Comparison of ENCODE assay signal across 23 mouse cellular contexts in genomic region chr1:43169227-43169626, GRCm38 (mm10). TPM values are rescaled to one million over a fixed set of nuclear protein-coding genes. Genes with fewer than 3 reads are reported as not detected.
A peak's percentile ranks its signal among the peaks of the same experiment; 100 is the strongest.
DNase-seq lines count a peak whose midpoint lies in the region; ATAC-seq and TF ChIP-seq lines count a peak whose summit lies in the region.
"Had no signal": no experiment of that assay in that cellular context is flagged by ENCODE, and none has a peak within 500 bp of the region (broad histone marks: within the 10 kb centered on the region; RNA-seq: fewer than 3 reads in every experiment).

No protein-coding gene starts in this region.

- peaks cover 8% of the 10 kb centered on the region for H3K36me3 ChIP-seq in heart, embryonic 13.5 days
- H3K36me3 ChIP-seq in heart, embryonic 11.5 days (ENCODE audit: control insufficient read depth, insufficient read depth, low read length): no peaks in the 10 kb centered on the region
- no peaks in the 10 kb centered on the region for H3K36me3 ChIP-seq in limb, embryonic 14.5 days (ENCODE audit: control insufficient read depth, insufficient read depth, low read length)
- H3K36me3 ChIP-seq in limb, embryonic 10.5 days: no peaks in the 10 kb centered on the region
- no peaks in the 10 kb centered on the region for H3K36me3 ChIP-seq in small intestine, adult 2 months (ENCODE audit: control insufficient read depth, insufficient read depth, low read length)
- H3K36me3 ChIP-seq: G1E; liver, embryonic 12.5 days; midbrain, embryonic 13.5 days; neural tube, embryonic 15.5 days had no signal

- no peak overlapping the region; the same call in 1 of the 2 replicates for H3K27ac ChIP-seq in heart, embryonic 13.5 days (replicated peaks)
- H3K27ac ChIP-seq in heart, embryonic 11.5 days (ENCODE audit: low read depth, low read length): no peak overlapping the region
- no peak overlapping the region for H3K27ac ChIP-seq in limb, embryonic 14.5 days (replicated peaks; ENCODE audit: low read depth, low read length)
- no peak overlapping the region for H3K27ac ChIP-seq in limb, embryonic 10.5 days
- H3K27ac ChIP-seq in small intestine, adult 2 months (ENCODE audit: insufficient read depth, low read depth, low read length): peak overlapping the region; percentile 53
- H3K27ac ChIP-seq: liver, embryonic 12.5 days; midbrain, embryonic 13.5 days; neural tube, embryonic 15.5 days had no signal

- no peak for TF ChIP-seq POLR2A in limb, embryonic 14.5 days (IDR thresholded peaks at IDR 0.05; ENCODE audit: borderline replicate concordance, extremely low read depth, insufficient read depth, insufficient read length)
- TF ChIP-seq POLR2A in small intestine, adult 2 months (IDR thresholded peaks at IDR 0.05; ENCODE audit: low read depth, low read length): no peak

- peaks cover 69% of the 10 kb centered on the region for H3K4me1 ChIP-seq in heart, embryonic 13.5 days
- H3K4me1 ChIP-seq in heart, embryonic 11.5 days (ENCODE audit: control insufficient read depth, insufficient read depth, low read length): peaks cover 37% of the 10 kb centered on the region
- peaks cover 15% of the 10 kb centered on the region for H3K4me1 ChIP-seq in limb, embryonic 14.5 days (ENCODE audit: control insufficient read depth, insufficient read depth, low read length)
- H3K4me1 ChIP-seq in limb, embryonic 10.5 days: peaks cover 13% of the 10 kb centered on the region
- H3K4me1 ChIP-seq in small intestine, adult 2 months (ENCODE audit: control insufficient read depth, insufficient read depth, insufficient read length, low read length): peaks cover 29% of the 10 kb centered on the region
- H3K4me1 ChIP-seq: liver, embryonic 12.5 days; midbrain, embryonic 13.5 days; neural tube, embryonic 15.5 days had no signal

- no peak overlapping the region for H3K4me3 ChIP-seq in heart, embryonic 13.5 days
- H3K4me3 ChIP-seq in heart, embryonic 11.5 days (ENCODE audit: low read depth, low read length): no peak overlapping the region
- H3K4me3 ChIP-seq in limb, embryonic 14.5 days (replicated peaks; ENCODE audit: low read length): no peak overlapping the region
- no peak overlapping the region for H3K4me3 ChIP-seq in limb, embryonic 10.5 days
- no peak overlapping the region for H3K4me3 ChIP-seq in small intestine, adult 2 months (ENCODE audit: low read depth, low read length)
- H3K4me3 ChIP-seq: liver, embryonic 12.5 days; midbrain, embryonic 13.5 days; neural tube, embryonic 15.5 days had no signal

- H3K4me2 ChIP-seq in heart, embryonic 13.5 days: no peak overlapping the region
- H3K4me2 ChIP-seq in heart, embryonic 11.5 days: no peak overlapping the region
- no peak overlapping the region for H3K4me2 ChIP-seq in limb, embryonic 14.5 days (replicated peaks; ENCODE audit: low read depth, low read length, severe bottlenecking)
- H3K4me2 ChIP-seq: liver, embryonic 12.5 days; lung, embryonic 14.5 days; midbrain, embryonic 13.5 days; neural tube, embryonic 15.5 days had no signal

- peak; percentile 45 for DNase-seq in limb, embryonic 14.5 days (ENCODE audit: low spot score)
- DNase-seq in limb, embryonic 10.5 days (ENCODE audit: low spot score): no peak
- DNase-seq in cerebellum, adult 11 months: no peak
- no peak for DNase-seq in gastrocnemius, postnatal 25 days
- DNase-seq: adrenal gland, postnatal 10 days; cerebellum, adult 8-10 months; embryo, embryonic 11 days; forebrain, postnatal 0 days; heart, postnatal 14 days; kidney, postnatal 25 days; lung, embryonic 14.5 days; right cerebral cortex, postnatal 25 days; thymus, postnatal 36 days had no signal

- no peaks in the 10 kb centered on the region for H3K27me3 ChIP-seq in heart, embryonic 13.5 days (replicated peaks)
- H3K27me3 ChIP-seq in heart, embryonic 11.5 days (ENCODE audit: control insufficient read depth, insufficient read depth, low read length): no peaks in the 10 kb centered on the region
- no peaks in the 10 kb centered on the region for H3K27me3 ChIP-seq in limb, embryonic 14.5 days (ENCODE audit: control insufficient read depth, insufficient read depth, low read length)
- peaks cover 7% of the 10 kb centered on the region for H3K27me3 ChIP-seq in limb, embryonic 10.5 days (ENCODE audit: low read depth, poor library complexity, severe bottlenecking)
- no peaks in the 10 kb centered on the region for H3K27me3 ChIP-seq in small intestine, adult 2 months (ENCODE audit: control insufficient read depth, insufficient read depth, low read length)
- H3K27me3 ChIP-seq: neural tube, embryonic 15.5 days had no signal

- H3K9ac ChIP-seq in heart, embryonic 13.5 days: 0 out of 2 replicates have a peak overlapping the region, but pooled peaks have one; percentile 40
- H3K9ac ChIP-seq in heart, embryonic 11.5 days (ENCODE audit: low read depth, low read length): no peak overlapping the region
- H3K9ac ChIP-seq in limb, embryonic 14.5 days (ENCODE audit: low read depth, low read length, severe bottlenecking): no peak overlapping the region
- H3K9ac ChIP-seq: forebrain, postnatal 0 days; liver, embryonic 12.5 days; lung, embryonic 14.5 days; midbrain, embryonic 13.5 days; neural tube, embryonic 15.5 days had no signal

- H3K9me3 ChIP-seq in heart, embryonic 13.5 days: no peaks in the 10 kb centered on the region
- no peaks in the 10 kb centered on the region for H3K9me3 ChIP-seq in heart, embryonic 11.5 days (replicated peaks; ENCODE audit: control insufficient read depth, low read length)
- H3K9me3 ChIP-seq in limb, embryonic 14.5 days (ENCODE audit: control insufficient read depth, low read length): no peaks in the 10 kb centered on the region
- no peaks in the 10 kb centered on the region for H3K9me3 ChIP-seq in limb, embryonic 10.5 days (replicated peaks)
- H3K9me3 ChIP-seq: G1E; liver, embryonic 12.5 days; midbrain, embryonic 13.5 days; neural tube, embryonic 15.5 days had no signal

- no peak for ATAC-seq in heart, embryonic 13.5 days (ENCODE audit: extremely low read depth, insufficient number of reproducible peaks, low FRiP score, low TSS enrichment)
- no peak for ATAC-seq in heart, embryonic 11.5 days (replicated peaks; ENCODE audit: insufficient number of reproducible peaks, low FRiP score, low TSS enrichment)
- ATAC-seq in limb, embryonic 14.5 days (ENCODE audit: low FRiP score, low read depth): no peak; the same call in 1 of the 2 replicates
- peak; percentile 17; the same call in 1 of the 2 replicates for ATAC-seq in common myeloid progenitor, adult 5-6 weeks (replicated peaks; ENCODE audit: low read depth, poor library complexity, severe bottlenecking)
- ATAC-seq: forebrain, postnatal 0 days; hindbrain, embryonic 16.5 days; liver, embryonic 12.5 days; midbrain, embryonic 13.5 days had no signal

- no peak for TF ChIP-seq CTCF in small intestine, adult 2 months (IDR thresholded peaks at IDR 0.05; ENCODE audit: extremely low read depth, insufficient read length, insufficient replicate concordance, low read depth, low read length)

- WGBS in heart, embryonic 13.5 days: 80% methylated on average over 7 of the region's 7 CpGs
- WGBS in heart, embryonic 11.5 days (ENCODE audit: insufficient replicate concordance): 79% methylated on average over 7 of the region's 7 CpGs
- WGBS in limb, embryonic 14.5 days: 76% methylated on average over 7 of the region's 7 CpGs
- WGBS in limb, embryonic 10.5 days: 87% methylated on average over 7 of the region's 7 CpGs
- WGBS in small intestine, adult 2 months: 79% methylated on average over 7 of the region's 7 CpGs

RNA-seq across cellular contexts. Expression of gene Fhl2, which starts 27.6 kb away (rescaled TPM):
- polyA plus RNA-seq in heart, embryonic 13.5 days (2015; fragmentation: Nextera tagmentation; extraction: Ambion mirVana): 228 and 259 TPM in 2 replicates
- polyA plus RNA-seq in heart, embryonic 11.5 days (2014; fragmentation: Nextera tagmentation; extraction: Ambion mirVana): 181 and 186 TPM in 2 replicates
- 22.4 and 23.1 TPM in 2 replicates for polyA plus RNA-seq in limb, embryonic 14.5 days (2012; rRNA removed)
- 19.5 and 20.3 TPM in 2 replicates for polyA plus RNA-seq in limb, embryonic 14.5 days (2014; fragmentation: Nextera tagmentation; extraction: Ambion mirVana)
- polyA plus RNA-seq in limb, embryonic 10.5 days (2016; fragmentation: Nextera tagmentation; extraction: Ambion mirVana): 4.8 and 9.1 TPM in 2 replicates
- total RNA-seq in common myeloid progenitor, adult 5-6 weeks (2017): 0.32 TPM in 1 of 2 replicates, not detected in the other
- polyA plus RNA-seq in small intestine, adult 2 months (2012; rRNA removed): 33.4 and 56.9 TPM in 2 replicates
- total RNA-seq in gastrocnemius, postnatal 25 days (2021): 1 to 10 TPM; 1.7 to 5.9 TPM
- total RNA-seq: megakaryocyte progenitor cell, adult 5-6 weeks had no signal
- polyA plus RNA-seq: G1E had no signal
